Mouse (Mus musculus): Measurements from ENCODE around the gene Hic1.
A peak's percentile ranks its signal among the peaks of the same experiment; 100 is the strongest.
"Not testable (repeated sequence)": the region's sequence is repeated elsewhere in the genome, so short reads cannot be mapped to it uniquely, and the experiment has no call there.

Hic1 gene

DNA sequence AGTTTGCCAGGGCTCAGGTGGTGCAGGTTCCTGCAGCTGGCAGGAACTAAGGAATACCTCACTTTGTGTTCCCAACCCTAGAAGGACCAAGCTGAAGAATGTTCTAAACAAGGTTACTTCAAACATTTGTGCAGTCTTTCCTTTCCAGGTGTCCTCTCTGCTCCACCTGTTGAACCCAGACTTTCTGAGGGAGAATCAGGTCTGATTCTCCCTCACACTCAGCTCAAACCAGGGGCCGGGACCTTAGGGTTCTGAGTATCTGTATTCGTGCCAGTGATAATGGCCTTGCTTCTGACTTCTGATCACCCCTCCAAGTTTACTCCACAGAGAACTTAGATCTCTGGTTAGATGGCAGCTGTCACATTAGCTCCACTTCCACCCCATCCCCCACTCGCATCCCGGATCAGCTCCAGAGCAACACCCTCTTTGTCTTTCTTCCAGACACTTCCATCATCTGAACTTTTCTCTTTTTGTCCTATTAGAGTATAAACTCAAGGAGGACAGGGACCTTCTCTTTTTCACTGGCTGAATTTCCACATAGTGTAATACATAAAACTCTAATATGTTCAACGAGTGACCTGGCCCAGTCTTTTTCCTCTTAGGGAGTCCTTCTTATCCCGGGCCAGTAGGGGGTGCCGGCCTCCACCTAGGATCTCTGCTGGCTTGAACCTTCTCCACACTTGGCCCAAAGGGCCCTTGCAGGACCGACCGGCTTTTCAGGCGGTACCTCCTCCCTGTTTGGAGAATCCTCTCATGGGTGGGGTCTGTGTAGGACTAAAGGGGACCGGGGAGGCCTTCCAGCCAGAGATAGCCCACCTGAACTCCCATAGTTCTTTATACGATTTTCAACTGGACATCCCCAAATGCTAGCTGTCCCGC lies 23.3 kb upstream of the Hic1 start:
- DNase-seq (ENCODE audit: low spot score) = peak; percentile 78

DNA sequence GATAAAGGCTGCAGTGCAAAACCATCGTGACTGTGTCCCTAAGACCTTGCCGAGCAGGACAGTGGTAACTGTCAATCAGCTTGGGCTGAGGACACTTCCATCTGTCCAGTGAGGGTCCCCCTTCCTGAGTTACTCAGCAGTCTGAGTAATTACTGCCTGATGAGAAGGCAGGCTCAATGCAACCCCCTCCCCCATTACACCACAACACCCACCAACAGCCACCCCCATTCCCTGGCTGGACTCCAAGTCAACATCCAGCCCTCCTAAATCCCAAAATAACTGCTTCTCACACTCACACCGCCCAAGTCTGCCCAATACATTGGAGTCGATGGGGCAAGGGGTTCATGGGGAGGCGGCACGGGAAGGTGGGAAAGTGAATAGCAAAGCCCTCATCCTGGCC lies 22.5 kb upstream of the Hic1 start:
- no peak for DNase-seq (ENCODE audit: low spot score)

DNA sequence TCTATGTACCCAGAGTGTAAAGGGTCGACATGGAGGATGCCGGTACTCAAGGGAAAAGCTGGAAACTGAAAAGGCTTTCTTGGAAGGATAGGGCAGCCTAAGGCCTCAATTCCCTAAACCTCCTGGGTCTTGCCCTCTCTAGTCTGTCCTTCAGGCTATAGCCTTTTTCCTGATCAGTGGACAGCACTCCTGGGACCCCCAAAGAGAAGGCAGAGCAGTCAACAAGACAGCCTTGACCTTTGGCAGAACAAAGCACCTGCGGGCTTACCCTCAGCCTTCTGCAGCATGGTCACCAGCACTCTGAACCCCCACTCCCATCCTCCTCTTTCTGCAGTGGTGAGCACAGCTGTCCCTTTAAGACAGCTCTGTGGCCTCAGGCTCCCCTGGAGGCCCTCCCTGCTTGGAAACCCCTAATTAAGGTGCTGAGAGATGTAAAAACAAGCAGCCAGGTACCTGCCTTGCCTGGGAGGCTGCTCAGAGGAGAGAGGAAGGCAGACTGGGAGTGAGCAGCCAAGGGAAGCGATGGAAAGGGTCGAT lies 21.7 kb upstream of the Hic1 start, which contains the start of gene Dph1:
Gene Dph1 (minus strand): TSS at position 337 of the 537 bp plus-strand sequence.
- DNase-seq (ENCODE audit: low spot score) = no peak

DNA sequence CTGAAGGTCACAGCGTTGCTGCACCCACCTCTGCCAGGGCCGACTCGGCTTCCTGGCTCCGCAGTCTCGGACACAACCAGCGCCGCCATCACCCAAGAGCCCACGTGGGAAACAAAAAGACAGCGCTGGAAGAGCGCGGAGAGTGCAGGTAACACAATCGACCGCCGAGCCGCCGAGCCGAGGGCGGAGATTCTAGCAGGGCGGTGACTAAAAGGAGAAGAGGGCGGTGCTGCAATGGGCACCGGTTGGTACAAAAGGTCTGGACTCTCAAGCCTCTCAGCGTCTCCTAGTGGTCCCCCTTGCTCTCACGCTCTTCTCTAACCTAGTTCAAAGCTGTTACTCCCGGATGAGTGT lies 21.0 kb upstream of the Hic1 start:
- DNase-seq (ENCODE audit: low spot score) = peak; percentile 81

DNA sequence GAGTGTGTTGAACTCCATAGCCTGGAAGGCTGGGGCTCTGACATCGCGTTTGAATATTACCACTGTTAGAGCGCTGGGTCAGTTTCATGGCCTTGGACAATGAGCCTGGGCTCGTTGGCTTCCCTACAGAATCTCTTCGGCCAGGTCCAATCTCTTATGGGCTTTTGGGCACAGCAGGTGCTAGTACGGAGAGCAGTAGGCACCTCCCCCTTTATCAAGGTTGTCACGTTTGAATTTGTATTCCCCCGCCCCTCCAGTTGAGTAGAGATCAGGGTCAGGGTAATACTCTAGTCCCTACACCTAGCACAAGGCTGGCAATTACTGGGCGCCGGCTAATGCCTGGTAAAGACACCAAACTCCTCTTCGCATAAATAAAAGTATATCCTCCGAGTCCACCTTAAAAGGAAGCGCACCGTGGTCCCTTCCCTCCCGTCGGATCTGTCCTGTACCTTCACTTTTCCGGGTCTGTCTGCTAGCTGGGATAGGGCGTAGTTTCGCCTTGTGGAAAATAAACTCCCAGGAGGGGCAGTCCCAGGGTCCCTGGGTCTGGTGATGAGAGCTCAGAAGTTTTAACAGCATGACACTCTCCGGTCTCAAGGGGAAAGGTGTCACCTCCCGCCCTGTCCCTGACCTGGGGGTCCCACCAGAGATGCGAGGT lies 20.5 kb upstream of the Hic1 start:
- no peak for DNase-seq (ENCODE audit: low spot score)

DNA sequence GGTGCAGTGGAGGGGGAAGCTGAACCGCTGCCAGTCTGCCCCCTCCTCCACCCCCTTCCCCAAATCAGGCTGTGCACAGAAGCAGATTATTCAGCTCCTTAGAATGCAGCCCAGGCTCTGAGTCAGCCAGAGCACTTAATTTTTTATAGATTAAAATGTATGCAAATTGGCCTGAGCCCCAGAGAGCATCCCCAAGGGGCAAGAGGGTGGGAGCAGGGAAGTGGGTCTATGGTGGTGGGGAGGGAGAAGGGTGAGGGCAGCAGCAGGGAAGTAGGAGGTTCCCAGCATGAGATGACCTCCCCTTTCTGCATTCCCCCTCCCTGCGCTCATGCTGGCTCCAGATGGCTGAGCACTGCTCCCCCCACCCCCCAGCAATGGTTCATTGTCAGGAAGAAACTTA lies 15.7 kb upstream of the Hic1 start:
- DNase-seq (ENCODE audit: low spot score) = no peak

DNA sequence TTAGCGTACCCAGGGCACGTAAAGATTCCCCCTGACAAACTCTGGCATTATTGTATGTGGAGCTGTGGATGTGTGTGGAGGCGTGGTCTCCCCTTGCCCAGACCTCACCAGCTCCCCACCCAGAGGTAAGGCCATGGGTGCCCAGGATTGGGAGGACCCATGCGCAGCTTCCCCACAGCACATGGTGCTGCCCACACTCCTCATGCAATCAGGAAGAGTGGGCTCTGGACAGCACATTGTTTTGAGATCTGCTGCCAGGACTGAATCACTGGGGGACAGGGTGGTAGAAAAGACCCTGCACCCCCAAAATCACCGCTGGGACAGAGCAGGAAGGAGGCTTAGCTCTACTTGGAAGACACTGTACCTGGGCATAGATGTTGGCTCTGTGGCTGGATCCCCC lies 15.3 kb upstream of the Hic1 start:
- DNase-seq (ENCODE audit: low spot score) = no peak

DNA sequence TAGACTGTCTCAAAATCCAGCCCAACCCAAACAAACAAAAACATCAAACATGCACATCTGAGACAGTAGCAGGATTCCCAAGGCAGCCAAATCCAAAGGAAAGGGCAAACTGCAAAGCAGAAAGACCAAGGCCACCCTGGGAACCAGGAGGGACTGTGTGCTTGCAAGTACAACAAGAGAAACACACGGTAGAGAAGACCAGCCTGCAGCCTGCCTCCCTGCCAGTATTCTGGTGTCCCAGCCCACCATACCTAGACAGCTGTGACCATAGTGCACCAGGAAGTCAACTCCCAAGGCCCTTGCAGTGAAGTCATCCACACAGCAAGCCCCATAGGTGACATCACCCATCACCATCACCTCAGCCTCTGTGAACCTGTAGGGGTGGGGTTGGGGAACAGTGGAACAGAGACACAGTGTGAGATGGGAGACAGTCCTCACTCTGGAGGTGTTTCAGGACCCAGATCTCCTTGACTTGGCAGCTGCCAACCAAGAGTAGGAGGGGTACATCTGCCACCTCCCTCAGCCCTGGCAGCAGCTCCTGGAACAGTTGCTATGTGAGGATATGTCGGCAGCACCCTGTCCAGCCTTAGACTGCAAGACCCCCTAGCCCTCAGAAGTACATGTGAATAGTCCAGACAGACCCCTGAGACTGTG lies 14.7 kb upstream of the Hic1 start:
- DNase-seq (ENCODE audit: low spot score) = peak; percentile 75

DNA sequence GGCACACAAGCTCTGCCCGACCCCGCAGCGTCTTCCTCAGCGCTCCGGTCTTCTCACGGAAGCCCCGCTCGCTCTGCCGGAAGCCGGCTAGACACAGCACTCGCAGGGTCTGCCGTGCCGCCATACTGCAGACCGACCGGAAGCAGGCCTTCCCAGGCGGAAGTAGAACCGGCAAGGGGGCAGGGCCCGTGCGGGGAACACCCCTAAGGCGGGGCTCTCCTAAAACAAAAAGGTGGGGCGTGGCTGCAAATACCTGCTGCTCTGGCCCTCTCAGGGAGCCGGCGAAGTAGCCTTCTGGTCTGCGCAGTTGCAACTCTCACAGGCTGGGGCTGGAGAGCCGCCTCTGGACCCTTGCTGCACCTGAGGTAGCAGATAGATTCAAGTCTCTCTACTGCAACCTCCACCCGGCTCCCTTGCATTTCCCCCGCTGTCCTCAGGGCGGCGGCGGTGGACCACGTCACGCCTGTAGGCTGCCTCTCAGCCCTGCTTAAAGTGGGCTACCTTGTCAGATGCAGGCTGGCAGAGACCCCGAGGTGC lies 9.4 kb upstream of the Hic1 start, which contains the start of gene Ovca2:
Gene Ovca2 (minus strand): TSS at position 164 of the 537 bp plus-strand sequence.
- peak; percentile 91 for DNase-seq (ENCODE audit: low spot score)

DNA sequence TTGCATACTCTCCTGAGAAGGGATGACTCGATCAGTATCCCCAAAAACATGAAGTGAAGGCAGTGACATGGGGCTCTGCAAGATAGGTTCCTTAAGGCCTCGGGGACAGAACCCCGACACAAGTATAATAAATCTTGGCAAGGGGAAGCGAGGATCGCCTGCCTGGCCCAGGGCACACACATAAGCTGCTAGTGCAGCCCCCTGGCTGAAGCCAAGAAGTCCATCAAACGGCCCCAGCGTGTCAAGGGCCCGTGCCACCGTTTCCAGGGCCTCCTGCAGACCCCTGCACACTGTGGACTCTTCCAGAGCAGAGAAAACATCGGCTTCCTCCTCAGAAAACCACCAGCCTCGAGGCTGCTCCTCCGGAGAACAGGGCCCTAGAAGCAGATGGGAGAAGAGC lies 8.7 kb upstream of the Hic1 start:
- no peak for DNase-seq (ENCODE audit: low spot score)

DNA sequence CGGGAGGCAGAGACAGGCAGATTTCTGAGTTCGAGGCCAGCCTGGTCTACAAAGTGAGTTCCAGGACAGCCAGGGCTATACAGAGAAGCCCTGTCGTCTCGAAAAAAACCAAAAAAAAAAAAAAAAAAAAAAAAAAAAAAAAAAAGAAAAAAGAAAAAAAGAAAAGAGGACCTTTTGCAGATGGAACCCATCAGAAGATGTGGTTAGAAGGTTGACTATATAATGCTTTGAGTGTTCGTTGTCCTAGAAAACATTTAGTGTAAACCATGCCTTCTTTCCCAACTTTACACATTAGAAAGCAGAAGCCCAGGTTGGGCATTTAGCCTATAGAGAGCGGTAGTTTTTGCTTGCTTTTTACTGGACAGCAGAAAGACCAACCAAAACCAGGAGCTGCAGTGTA lies 5.3 kb upstream of the Hic1 start:
- not testable (repeated sequence) for DNase-seq (ENCODE audit: low spot score)

DNA sequence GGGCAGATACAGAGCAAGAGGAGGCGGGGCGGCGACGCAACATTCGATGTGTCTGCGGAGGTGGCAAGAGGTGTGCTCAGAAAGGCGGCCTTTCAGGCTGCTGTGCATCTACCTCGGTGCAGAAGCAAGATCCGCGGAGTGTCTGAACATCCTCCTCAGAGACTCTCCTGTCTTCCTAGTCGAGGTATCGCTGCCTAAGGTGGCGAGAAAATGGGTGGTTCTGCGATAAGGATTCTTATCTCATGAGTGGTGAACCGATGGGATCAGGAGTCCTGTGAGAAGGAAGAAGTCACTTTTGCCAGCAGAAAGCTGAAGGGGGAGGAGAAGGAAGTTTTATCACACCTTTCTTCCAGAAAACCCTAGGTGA lies 4.5 kb upstream of the Hic1 start:
- no peak for DNase-seq (ENCODE audit: low spot score)

DNA sequence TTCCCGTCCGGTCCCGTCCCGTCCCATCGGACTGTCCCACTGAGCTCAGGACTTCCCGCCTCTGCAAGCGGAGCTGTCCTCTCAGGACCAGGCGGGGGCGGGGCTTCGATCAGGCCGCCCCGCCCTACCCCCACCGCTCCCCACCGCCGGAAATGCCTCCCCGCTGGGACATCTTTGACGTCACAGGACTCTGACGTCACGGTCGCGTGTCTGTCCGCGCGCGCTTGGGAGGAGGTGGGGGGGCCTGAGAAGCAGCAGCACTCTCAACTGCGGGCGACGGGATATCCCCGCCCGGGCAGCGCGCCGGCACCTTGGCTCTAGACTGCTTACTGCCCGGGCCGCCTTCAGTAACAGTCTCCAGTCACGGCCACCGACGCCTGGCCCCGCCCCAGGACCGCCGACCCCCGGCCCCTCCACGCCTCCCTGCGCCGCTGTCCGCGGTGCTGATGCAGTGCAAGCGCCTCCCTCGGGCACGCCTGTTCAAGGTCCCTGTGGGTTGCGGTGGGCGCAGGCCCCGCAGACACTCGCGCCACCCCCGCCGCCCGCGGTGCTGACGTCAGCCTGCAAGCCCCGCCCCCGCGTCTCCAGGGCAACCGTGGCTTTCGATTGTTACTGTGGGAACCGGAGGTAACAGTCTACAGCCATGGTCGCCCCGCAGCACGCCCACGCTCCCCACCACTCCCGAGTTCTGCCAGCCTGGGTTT lies 3.9 kb upstream of the Hic1 start:
- DNase-seq (ENCODE audit: low spot score) = peak; percentile 95

DNA sequence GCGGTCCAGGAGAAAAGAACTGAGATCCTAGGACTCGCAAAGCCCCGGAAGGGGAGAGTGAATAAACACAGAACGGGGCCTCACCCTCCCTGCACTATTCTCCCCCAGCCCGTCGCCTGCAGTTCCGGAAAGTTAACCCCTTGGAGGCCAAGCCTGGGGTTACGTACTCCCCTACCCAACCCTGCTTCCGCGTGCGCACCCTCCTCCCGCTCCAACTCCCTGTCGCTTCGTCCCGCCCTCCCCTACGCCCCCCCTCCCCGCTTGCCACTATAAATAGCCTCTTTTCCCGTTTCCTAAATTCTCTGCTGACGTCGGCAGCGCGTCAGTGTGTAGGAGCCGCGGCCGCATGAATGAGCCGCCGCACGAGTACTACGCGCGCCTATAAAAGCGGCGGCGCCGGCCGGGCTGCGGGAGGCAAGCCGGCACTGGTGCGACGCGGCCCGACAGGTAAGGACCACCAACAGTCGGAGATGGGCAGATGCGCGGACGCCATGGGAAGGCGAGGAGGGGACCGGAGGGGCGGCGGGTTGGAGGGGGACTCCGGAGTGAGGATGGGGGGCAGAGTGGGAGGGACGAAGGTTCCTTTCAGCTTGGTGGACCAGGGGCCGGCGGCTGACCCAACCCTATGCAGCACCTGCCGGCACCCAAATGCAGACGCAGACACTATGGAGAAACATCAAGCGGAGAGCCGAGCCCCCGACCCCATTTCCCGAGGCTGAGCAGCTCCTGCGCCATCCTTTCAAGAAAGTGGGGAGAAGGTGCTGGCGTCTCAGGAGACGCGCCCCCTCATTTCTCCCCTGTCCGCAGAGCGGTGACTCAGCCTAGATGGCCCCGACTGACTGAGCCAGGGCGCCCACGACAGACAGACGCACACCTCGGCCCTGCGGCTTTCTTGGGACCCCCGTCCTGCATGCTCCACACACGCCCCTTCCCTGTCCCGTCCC lies 3.1 kb upstream of the Hic1 start:
- no peak for DNase-seq (ENCODE audit: low spot score)

DNA sequence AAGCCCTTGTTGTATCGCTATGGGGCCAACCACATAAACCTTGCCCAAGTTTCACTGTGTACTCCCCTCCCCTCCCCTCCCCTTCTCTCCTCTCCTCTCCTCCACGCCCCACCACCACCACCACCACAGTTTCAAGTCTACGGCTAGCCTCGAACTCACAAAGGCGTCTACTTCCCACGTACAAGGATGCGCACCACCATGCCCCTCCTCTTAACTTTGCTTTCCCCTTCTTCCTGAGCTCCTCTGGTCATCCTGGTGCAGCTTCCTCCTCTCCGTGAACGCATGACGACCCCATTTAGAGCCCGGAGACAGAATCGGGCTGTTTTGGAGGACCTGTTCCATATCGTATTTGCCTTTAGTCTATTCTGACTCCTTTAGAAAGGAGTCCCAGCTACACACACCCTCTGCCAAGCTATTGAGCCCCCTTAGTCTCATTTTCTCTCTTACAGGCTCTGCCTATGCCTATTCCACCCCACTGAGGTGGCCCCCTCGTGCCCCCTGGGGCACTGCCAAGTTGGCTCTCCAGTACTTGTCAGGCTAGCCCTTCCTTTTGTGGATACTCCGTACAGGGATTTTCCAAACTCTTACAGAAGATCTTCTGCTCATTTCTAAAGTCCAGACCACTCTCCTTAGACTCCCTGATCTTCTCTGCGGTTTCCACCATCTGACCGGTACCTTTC lies 2.0 kb upstream of the Hic1 start:
- no peak for DNase-seq (ENCODE audit: low spot score)

DNA sequence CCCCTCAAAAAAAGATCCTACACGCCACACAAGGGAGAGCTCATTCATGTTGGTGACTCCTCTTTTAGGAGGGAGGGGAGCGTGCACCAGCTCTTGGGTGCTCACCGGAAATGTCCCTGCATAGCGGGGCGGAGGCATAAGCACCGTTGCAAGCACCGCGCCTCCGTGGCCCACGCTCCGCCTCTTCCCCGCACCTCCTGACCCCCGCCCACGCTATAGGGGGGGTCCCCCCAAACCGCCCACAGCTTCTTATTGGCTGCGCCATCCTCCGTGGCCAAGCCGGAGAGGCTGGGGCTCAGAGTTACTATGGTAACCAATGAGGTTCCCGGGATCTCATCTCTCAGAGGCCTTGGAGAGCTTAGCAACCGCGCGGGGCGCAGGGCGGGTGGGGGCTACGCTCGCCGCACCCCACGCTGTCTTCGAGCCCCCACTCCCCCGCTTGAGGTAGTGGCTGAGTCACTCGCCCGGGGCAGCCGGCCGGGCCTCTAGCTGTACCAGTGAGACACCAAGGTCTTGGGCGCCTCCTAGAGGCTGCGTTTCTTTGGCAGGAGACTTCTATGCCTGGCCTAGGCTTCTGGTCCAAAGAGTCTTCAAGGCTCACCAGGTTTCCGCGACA lies 925 bp upstream of the Hic1 start:
- peak; percentile 96 for DNase-seq (ENCODE audit: low spot score)

DNA sequence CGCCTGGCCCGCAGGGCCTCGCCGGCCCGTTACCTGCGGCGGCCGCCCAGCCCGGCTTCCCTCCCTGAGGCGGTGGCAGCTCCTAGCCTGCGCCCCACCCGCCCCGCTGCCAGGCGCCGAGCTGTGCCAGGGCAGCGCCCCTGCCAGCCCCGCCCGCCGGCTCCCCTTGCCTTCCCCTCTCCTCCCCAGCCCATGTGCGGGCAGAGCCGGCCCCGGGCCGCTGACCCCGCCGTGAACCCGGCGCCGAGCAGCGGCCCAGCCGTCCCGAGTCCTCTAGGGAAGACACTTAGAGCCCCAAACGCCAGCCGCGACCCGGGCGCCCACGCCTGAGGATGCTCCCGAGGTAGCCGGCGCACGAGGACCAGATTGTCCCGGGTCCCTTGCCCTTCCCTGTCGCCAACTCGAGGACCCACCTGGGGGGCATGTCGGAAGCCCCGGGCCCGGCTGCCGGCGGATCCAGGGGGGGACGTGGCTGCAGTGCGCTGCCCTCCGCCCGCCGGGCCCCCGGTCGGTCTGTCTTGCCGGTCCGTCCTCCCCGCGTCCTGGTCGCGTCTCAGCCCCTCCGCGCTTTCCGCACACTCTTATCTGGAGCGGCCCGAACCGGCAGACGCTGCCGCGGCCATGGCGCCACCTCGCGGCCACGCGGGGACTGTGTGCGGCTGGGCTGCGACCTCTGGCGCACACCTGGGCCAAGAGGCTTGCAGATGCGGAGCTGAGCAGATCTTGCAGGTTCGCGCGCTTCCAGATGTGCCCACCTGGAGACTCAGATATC lies 543 bp downstream of the Hic1 start:
- DNase-seq (ENCODE audit: low spot score) = peak; percentile 76

DNA sequence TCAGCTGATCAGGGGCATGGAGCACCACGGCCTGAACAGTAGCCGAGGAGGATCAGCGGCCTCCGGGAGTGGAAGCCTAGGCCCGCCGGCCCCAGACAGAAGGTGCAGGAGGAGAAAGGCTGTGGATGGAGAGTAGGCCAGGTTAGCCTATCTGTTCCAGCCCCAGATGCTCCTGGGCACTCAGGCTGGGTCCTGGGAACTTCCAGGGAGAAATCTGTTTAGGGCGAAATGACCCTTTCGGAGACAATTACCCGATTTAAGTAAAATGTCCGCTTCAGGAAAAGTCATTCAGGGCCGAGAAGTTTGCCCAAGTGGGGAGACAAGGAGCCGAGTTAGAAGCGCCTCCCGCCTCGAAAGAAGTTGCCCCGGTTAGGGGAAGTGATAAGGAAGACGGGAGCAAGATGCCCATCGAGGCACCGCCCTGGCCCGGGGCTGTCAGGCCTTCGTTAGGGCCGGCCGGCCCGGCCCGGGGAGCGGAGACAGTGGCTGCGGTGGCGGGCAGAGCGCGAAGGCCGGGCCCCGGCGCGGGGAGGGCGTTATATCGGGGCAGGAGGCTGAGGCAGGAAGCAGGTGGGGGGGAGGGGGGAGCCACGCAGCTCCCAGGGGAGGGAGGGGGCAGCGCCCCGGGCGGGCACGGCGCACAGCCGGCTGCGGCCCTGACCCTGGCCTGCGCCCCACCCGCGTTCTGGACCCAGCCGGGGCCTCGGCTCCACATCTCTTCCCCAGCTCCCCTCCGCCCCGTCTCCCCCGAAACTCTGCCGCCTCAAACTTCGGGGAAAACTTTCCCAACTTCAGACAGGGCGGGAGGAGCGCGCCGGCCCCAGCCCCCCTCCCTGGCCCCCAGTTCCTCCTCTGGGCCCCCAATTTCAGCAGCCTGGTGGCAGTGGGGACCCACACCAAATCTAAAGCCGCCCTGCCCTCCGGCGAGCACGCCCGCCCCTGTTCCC lies 1.4 kb downstream of the Hic1 start:
- no peak for DNase-seq (ENCODE audit: low spot score)
